Mouse (Mus musculus) limb, embryonic 13.5 days (tissue): Measurements from ENCODE around the gene Mecom. TPM values are rescaled to one million over a fixed set of nuclear protein-coding genes. Genes with fewer than 3 reads are reported as not detected.
A peak's percentile ranks its signal among the peaks of the same experiment; 100 is the strongest.

Experiments
- ATAC-seq: fragments of 200-750 bp; cut with Nextera tagmentation; 2 replicates; pipeline ENCODE4 v1.8.0; 2017; ENCODE audit warnings: low read depth, moderate number of reproducible peaks, moderate TSS enrichment; ENCODE audit not compliant: low FRiP score
- H3K27ac ChIP-seq: fragments of 300-500 bp; sonication (generic); 2 replicates; pipeline ENCODE4 v1.5.1; 2015; ENCODE audit warnings: inconsistent platforms, mild to moderate bottlenecking, moderate library complexity
- H3K27me3 ChIP-seq: fragments of 300-500 bp; sonication (generic); 2 replicates; pipeline ENCODE4 v1.6.1; 2015; ENCODE audit warnings: mild to moderate bottlenecking, inconsistent platforms
- H3K36me3 ChIP-seq: fragments of 300-500 bp; sonication (generic); 2 replicates; pipeline ENCODE4 v1.6.1; 2015; ENCODE audit warnings: inconsistent platforms, mild to moderate bottlenecking, moderate library complexity
- H3K4me1 ChIP-seq: fragments of 300-500 bp; sonication (generic); 2 replicates; pipeline ENCODE4 v1.6.1; 2015; ENCODE audit warnings: inconsistent platforms
- H3K4me2 ChIP-seq: fragments of 300-500 bp; sonication (generic); replicated peaks from 2 replicates; pipeline ENCODE4 v1.6.1; 2015; ENCODE audit warnings: inconsistent platforms, mild to moderate bottlenecking, moderate library complexity
- H3K4me3 ChIP-seq: fragments of 300-500 bp; sonication (generic); 2 replicates; pipeline ENCODE4 v1.5.1; 2015; ENCODE audit warnings: moderate library complexity, mild to moderate bottlenecking, inconsistent platforms
- H3K9ac ChIP-seq: fragments of 300-500 bp; sonication (generic); 2 replicates; pipeline ENCODE4 v1.6.1; 2015; ENCODE audit warnings: mild to moderate bottlenecking, inconsistent platforms
- H3K9me3 ChIP-seq: fragments of 300-500 bp; sonication (generic); 2 replicates; pipeline ENCODE4 v1.6.1; 2016; ENCODE audit warnings: inconsistent platforms
- WGBS: fragments of 180-500 bp; shearing (Covaris S2); methylation state at CpG from one replicate; pipeline ENCODE4 v1.1.7; 2015; 5-methylcytosine and 5-hydroxymethylcytosine counted together
- polyA plus RNA-seq: library from polyadenylated mRNA; unstranded; fragments of >200 nt; fragmentation: Nextera tagmentation; extraction: Ambion mirVana; gene quantifications from 2 replicates; pipeline ENCODE4 v1.2.1, GENCODE M21; 2015

The Mecom gene
- polyA plus RNA-seq, 1 experiment from 2014 or later, result 90.7 TPM

GRCm38 (mm10) chr3:30299460-30299859 lies 248.3 kb downstream of the Mecom start:
- H3K27ac ChIP-seq, result no peak overlapping the region

GRCm38 (mm10) chr3:30294433-30294832 lies 253.4 kb downstream of the Mecom start:
- WGBS, result 90% methylated on average over 5 of the region's 5 CpGs
- Histone ChIP-seq H3K9ac (no peak overlapping the region), H3K4me2 (no peak overlapping the region), H3K36me3 (no peaks in the 10 kb centered on the region), H3K9me3 (no peaks in the 10 kb centered on the region), H3K4me3 (no peak overlapping the region), H3K4me1 (peaks cover 12% of the 10 kb centered on the region), H3K27me3 (no peaks in the 10 kb centered on the region; the same call in 1 of the 2 replicates), H3K27ac (no peak overlapping the region)
- ATAC-seq, result no peak

More at GRCm38 (mm10) chr3:30299460-30299859, 248.3 kb downstream of the Mecom start:
- Histone ChIP-seq H3K4me1 (peaks cover 45% of the 10 kb centered on the region), H3K36me3 (no peaks in the 10 kb centered on the region), H3K4me3 (no peak overlapping the region), H3K4me2 (no peak overlapping the region), H3K9ac (no peak overlapping the region), H3K9me3 (no peaks in the 10 kb centered on the region), H3K27me3 (no peaks in the 10 kb centered on the region; the same call in 1 of the 2 replicates)
- 66% methylated on average over 1 of the region's 1 CpGs for WGBS
- ATAC-seq, result no peak

- H3K9ac ChIP-seq, result no peak overlapping the region
- H3K27me3 ChIP-seq, result no peaks in the 10 kb centered on the region
- no peak overlapping the region for H3K27ac ChIP-seq
- WGBS, result 8% methylated on average over 4 of the region's 4 CpGs
- peaks cover 49% of the 10 kb centered on the region for H3K4me1 ChIP-seq
- no peak for ATAC-seq
- no peaks in the 10 kb centered on the region for H3K9me3 ChIP-seq
- H3K4me3 ChIP-seq, result no peak overlapping the region
- no peaks in the 10 kb centered on the region for H3K36me3 ChIP-seq
- H3K4me2 ChIP-seq, result no peak overlapping the region
These were observed 261.3 kb downstream of the Mecom start for GRCm38 (mm10) chr3:30286529-30286928.

- ATAC-seq, result no peak
- H3K9me3 ChIP-seq, result no peaks in the 10 kb centered on the region
- 32% methylated on average over 4 of the region's 4 CpGs for WGBS
- H3K4me1 ChIP-seq, result peaks cover 46% of the 10 kb centered on the region
- no peak overlapping the region for H3K4me2 ChIP-seq
- no peak overlapping the region for H3K9ac ChIP-seq
- no peak overlapping the region for H3K4me3 ChIP-seq
- H3K27ac ChIP-seq, result no peak overlapping the region
- no peaks in the 10 kb centered on the region for H3K36me3 ChIP-seq
- no peaks in the 10 kb centered on the region for H3K27me3 ChIP-seq
These were observed 263.7 kb downstream of the Mecom start for GRCm38 (mm10) chr3:30284094-30284493.

- WGBS, result 67% methylated on average over 5 of the region's 5 CpGs
- no peak for ATAC-seq
- Histone ChIP-seq H3K4me3 (no peak overlapping the region), H3K9me3 (no peaks in the 10 kb centered on the region), H3K27ac (no peak overlapping the region), H3K27me3 (no peaks in the 10 kb centered on the region), H3K9ac (no peak overlapping the region), H3K36me3 (no peaks in the 10 kb centered on the region), H3K4me2 (no peak overlapping the region), H3K4me1 (peaks cover 51% of the 10 kb centered on the region)
These were observed 264.2 kb downstream of the Mecom start for GRCm38 (mm10) chr3:30283562-30283961.

- no peak overlapping the region for H3K27ac ChIP-seq
- no peak for ATAC-seq
- no peak overlapping the region for H3K9ac ChIP-seq
- H3K36me3 ChIP-seq, result no peaks in the 10 kb centered on the region
- no peak overlapping the region for H3K4me2 ChIP-seq
- H3K4me1 ChIP-seq, result peaks cover 25% of the 10 kb centered on the region
- no peaks in the 10 kb centered on the region for H3K9me3 ChIP-seq
- 72% methylated on average over 10 of the region's 10 CpGs for WGBS
- no peaks in the 10 kb centered on the region for H3K27me3 ChIP-seq
- H3K4me3 ChIP-seq, result no peak overlapping the region
These were observed 270.2 kb downstream of the Mecom start for GRCm38 (mm10) chr3:30277569-30277968.

- no peaks in the 10 kb centered on the region for H3K9me3 ChIP-seq
- peaks cover 24% of the 10 kb centered on the region for H3K4me1 ChIP-seq
- H3K27ac ChIP-seq, result no peak overlapping the region
- WGBS, result 87% methylated on average over 8 of the region's 8 CpGs
- H3K27me3 ChIP-seq, result no peaks in the 10 kb centered on the region
- H3K36me3 ChIP-seq, result no peaks in the 10 kb centered on the region
- H3K4me2 ChIP-seq, result no peak overlapping the region
- no peak overlapping the region for H3K4me3 ChIP-seq
- ATAC-seq, result no peak
- no peak overlapping the region for H3K9ac ChIP-seq
These were observed 271.7 kb downstream of the Mecom start for GRCm38 (mm10) chr3:30276099-30276498.

- Histone ChIP-seq H3K9me3 (no peaks in the 10 kb centered on the region), H3K36me3 (no peaks in the 10 kb centered on the region), H3K27ac (no peak overlapping the region), H3K4me1 (peaks cover 8% of the 10 kb centered on the region; the same call in 1 of the 2 replicates), H3K27me3 (no peaks in the 10 kb centered on the region), H3K4me2 (no peak overlapping the region), H3K9ac (no peak overlapping the region), H3K4me3 (no peak overlapping the region)
- no peak for ATAC-seq
- WGBS, result 75% methylated on average over 3 of the region's 3 CpGs
These were observed 278.6 kb downstream of the Mecom start for GRCm38 (mm10) chr3:30269253-30269652.

GRCm38 (mm10) chr3:30260945-30261344 lies 286.9 kb downstream of the Mecom start:
- H3K9me3 ChIP-seq, result no peaks in the 10 kb centered on the region

GRCm38 (mm10) chr3:30258421-30258820 lies 289.4 kb downstream of the Mecom start:
- H3K4me2 ChIP-seq, result peak overlapping the region; percentile 44
- H3K27ac ChIP-seq, result peak overlapping the region; percentile 12; the same call in 1 of the 2 replicates
- H3K27me3 ChIP-seq, result no peaks in the 10 kb centered on the region
- no peaks in the 10 kb centered on the region for H3K9me3 ChIP-seq
- H3K9ac ChIP-seq, result no peak overlapping the region
- peak; percentile 64; the same call in 1 of the 2 replicates for ATAC-seq
- H3K4me1 ChIP-seq, result peaks cover 25% of the 10 kb centered on the region
- 10% methylated on average over 10 of the region's 10 CpGs for WGBS
- H3K36me3 ChIP-seq, result no peaks in the 10 kb centered on the region
- peak overlapping the region; percentile 11; the same call in 1 of the 2 replicates for H3K4me3 ChIP-seq

More at GRCm38 (mm10) chr3:30260945-30261344, 286.9 kb downstream of the Mecom start:
- Histone ChIP-seq H3K4me2 (no peak overlapping the region), H3K4me3 (no peak overlapping the region), H3K9ac (no peak overlapping the region), H3K27me3 (no peaks in the 10 kb centered on the region), H3K36me3 (no peaks in the 10 kb centered on the region), H3K4me1 (peaks cover 25% of the 10 kb centered on the region), H3K27ac (peak overlapping the region; percentile 52; the same call in 1 of the 2 replicates)
- WGBS, result 30% methylated on average over 4 of the region's 4 CpGs
- ATAC-seq, result no peak

GRCm38 (mm10) chr3:30257776-30258175 lies 290.0 kb downstream of the Mecom start:
- Histone ChIP-seq H3K9me3 (no peaks in the 10 kb centered on the region), H3K4me3 (no peak overlapping the region), H3K36me3 (no peaks in the 10 kb centered on the region), H3K27ac (no peak overlapping the region), H3K4me2 (no peak overlapping the region), H3K27me3 (no peaks in the 10 kb centered on the region), H3K4me1 (peaks cover 25% of the 10 kb centered on the region), H3K9ac (no peak overlapping the region)
- no peak for ATAC-seq
- WGBS, result 52% methylated on average over 5 of the region's 5 CpGs

- 75% methylated on average over 7 of the region's 7 CpGs for WGBS
- no peaks in the 10 kb centered on the region for H3K36me3 ChIP-seq
- no peak overlapping the region for H3K27ac ChIP-seq
- no peak overlapping the region for H3K9ac ChIP-seq
- H3K4me1 ChIP-seq, result peaks cover 25% of the 10 kb centered on the region
- H3K27me3 ChIP-seq, result no peaks in the 10 kb centered on the region
- no peaks in the 10 kb centered on the region for H3K9me3 ChIP-seq
- no peak for ATAC-seq
- no peak overlapping the region for H3K4me2 ChIP-seq
- no peak overlapping the region for H3K4me3 ChIP-seq
These were observed 290.9 kb downstream of the Mecom start for GRCm38 (mm10) chr3:30256896-30257295.

- peaks cover 19% of the 10 kb centered on the region for H3K4me1 ChIP-seq
- no peaks in the 10 kb centered on the region for H3K9me3 ChIP-seq
- WGBS, result 83% methylated on average over 5 of the region's 5 CpGs
- no peak overlapping the region for H3K27ac ChIP-seq
- no peaks in the 10 kb centered on the region for H3K27me3 ChIP-seq
- H3K9ac ChIP-seq, result no peak overlapping the region
- ATAC-seq, result no peak
- H3K4me3 ChIP-seq, result no peak overlapping the region
- no peak overlapping the region for H3K4me2 ChIP-seq
- no peaks in the 10 kb centered on the region for H3K36me3 ChIP-seq
These were observed 292.0 kb downstream of the Mecom start for GRCm38 (mm10) chr3:30255828-30256227.
